Mouse (Mus musculus): Measurements from ENCODE around the gene AB124611.
"Not testable (repeated sequence)": the region's sequence is repeated elsewhere in the genome, so short reads cannot be mapped to it uniquely, and the experiment has no call there.

The AB124611 gene

GRCm38 (mm10) chr9:21525937-21526633 lies at the start of gene AB124611:
TSS of gene AB124611 (plus strand) at chr9:21526176.
- DNase-seq (ENCODE audit: low spot score in 2 of 2) = peak; percentile 85 to 87

- DNase-seq (ENCODE audit: low spot score in 2 of 2) = no peak
These were observed 48.3 kb upstream of the AB124611 start for GRCm38 (mm10) chr9:21477707-21478106.

GRCm38 (mm10) chr9:21484065-21484464 lies 41.9 kb upstream of the AB124611 start:
- DNase-seq (ENCODE audit: low spot score in 2 of 2) = no peak

- not testable (repeated sequence) for DNase-seq (ENCODE audit: low spot score in 2 of 2)
These were observed 37.7 kb upstream of the AB124611 start for GRCm38 (mm10) chr9:21488246-21488645.

GRCm38 (mm10) chr9:21490696-21491095 lies 35.3 kb upstream of the AB124611 start:
- DNase-seq (ENCODE audit: low spot score in 2 of 2) = no peak

- no peak for DNase-seq (ENCODE audit: low spot score in 2 of 2)
These were observed 32.1 kb upstream of the AB124611 start for GRCm38 (mm10) chr9:21493907-21494306.

GRCm38 (mm10) chr9:21494726-21495125 lies 31.2 kb upstream of the AB124611 start:
- no peak for DNase-seq (ENCODE audit: low spot score in 2 of 2)

- DNase-seq (ENCODE audit: low spot score in 2 of 2) = no peak
These were observed 29.5 kb upstream of the AB124611 start for GRCm38 (mm10) chr9:21496308-21497049.

GRCm38 (mm10) chr9:21497050-21497542 lies 28.9 kb upstream of the AB124611 start:
- no peak for DNase-seq (ENCODE audit: low spot score in 2 of 2)

GRCm38 (mm10) chr9:21497664-21498063 lies 28.3 kb upstream of the AB124611 start:
- no peak for DNase-seq (ENCODE audit: low spot score in 2 of 2)

- DNase-seq (ENCODE audit: low spot score in 2 of 2) = no peak
These were observed 27.6 kb upstream of the AB124611 start for GRCm38 (mm10) chr9:21498284-21498902.

- no peak for DNase-seq (ENCODE audit: low spot score in 2 of 2)
These were observed 22.6 kb upstream of the AB124611 start for GRCm38 (mm10) chr9:21503352-21503751.

GRCm38 (mm10) chr9:21505767-21506166 lies 20.2 kb upstream of the AB124611 start:
- no peak for DNase-seq (ENCODE audit: low spot score in 2 of 2)

- DNase-seq (ENCODE audit: low spot score in 2 of 2) = no peak
These were observed 18.1 kb upstream of the AB124611 start for GRCm38 (mm10) chr9:21507753-21508430.

GRCm38 (mm10) chr9:21508871-21509404 lies 17.0 kb upstream of the AB124611 start:
- no peak for DNase-seq (ENCODE audit: low spot score in 2 of 2)

GRCm38 (mm10) chr9:21509772-21510688 lies 15.9 kb upstream of the AB124611 start, which contains the start of gene Tmed1:
TSS of gene Tmed1 (minus strand) at chr9:21510252.
- peak; percentile 92 to 93 for DNase-seq (ENCODE audit: low spot score in 2 of 2)

GRCm38 (mm10) chr9:21510689-21511015 lies 15.3 kb upstream of the AB124611 start:
- DNase-seq (ENCODE audit: low spot score in 2 of 2) = no peak

GRCm38 (mm10) chr9:21511052-21511451 lies 14.9 kb upstream of the AB124611 start:
- DNase-seq (ENCODE audit: low spot score in 2 of 2) = no peak

GRCm38 (mm10) chr9:21513466-21513865 lies 12.5 kb upstream of the AB124611 start:
- DNase-seq (ENCODE audit: low spot score in 2 of 2) = no peak

- DNase-seq (ENCODE audit: low spot score in 2 of 2) = no peak
These were observed 8.0 kb upstream of the AB124611 start for GRCm38 (mm10) chr9:21517947-21518495.

All from spleen, postnatal 36 days (tissue).